Mouse (Mus musculus) 3T3-L1 (cell line): ENCODE data around the gene Repin1.

Experiments
- DNase-seq: peaks from one replicate; pipeline ENCODE4 v3.0.0-alpha.2; 2015; ENCODE audit warnings: low read depth, low spot score

Gene Repin1

DNA sequence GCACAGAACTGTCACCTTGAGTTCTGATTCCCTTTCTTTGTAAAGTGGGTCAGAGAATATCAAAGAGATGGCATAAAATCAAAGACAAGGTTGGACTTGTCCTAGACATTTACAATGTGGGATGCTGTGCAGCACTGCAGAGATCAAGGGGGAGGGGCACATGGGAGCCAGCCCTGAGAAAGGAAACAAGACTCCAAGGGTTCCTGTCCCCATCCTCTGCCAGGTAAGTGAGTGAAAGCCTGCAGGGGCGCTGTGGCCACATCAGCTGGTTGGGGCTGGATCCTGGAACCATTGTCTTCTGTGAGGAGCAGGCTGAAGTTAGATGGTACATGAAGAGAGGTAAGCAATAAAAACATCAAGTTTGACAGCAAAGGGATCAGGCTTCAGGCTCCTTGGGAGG is 29.8 kb downstream of the Repin1 start:
- DNase-seq = no peak

DNA sequence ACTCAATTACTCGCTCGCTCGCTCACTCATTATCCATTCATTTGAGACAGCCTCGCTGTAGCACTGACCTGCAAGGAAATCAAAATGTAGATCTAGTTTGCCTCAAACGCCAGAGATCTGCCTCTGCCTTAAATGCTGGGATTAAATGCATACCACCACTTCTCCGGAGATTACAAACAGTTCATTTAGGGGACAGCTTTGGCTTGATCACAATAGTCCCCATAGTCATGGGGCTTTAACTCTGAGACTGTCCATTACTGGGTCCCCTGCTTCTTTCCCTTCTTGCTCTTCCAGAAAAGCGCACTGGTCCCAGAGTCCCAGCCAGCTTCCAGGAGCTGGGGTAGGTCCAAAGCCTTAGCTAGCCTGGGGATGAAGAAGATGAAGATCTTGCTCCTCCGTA is 32.8 kb downstream of the Repin1 start, which contains the start of gene AI854703:
TSS of gene AI854703 (plus strand) at position 301 of the 400 bp plus-strand sequence.
- no peak for DNase-seq

DNA sequence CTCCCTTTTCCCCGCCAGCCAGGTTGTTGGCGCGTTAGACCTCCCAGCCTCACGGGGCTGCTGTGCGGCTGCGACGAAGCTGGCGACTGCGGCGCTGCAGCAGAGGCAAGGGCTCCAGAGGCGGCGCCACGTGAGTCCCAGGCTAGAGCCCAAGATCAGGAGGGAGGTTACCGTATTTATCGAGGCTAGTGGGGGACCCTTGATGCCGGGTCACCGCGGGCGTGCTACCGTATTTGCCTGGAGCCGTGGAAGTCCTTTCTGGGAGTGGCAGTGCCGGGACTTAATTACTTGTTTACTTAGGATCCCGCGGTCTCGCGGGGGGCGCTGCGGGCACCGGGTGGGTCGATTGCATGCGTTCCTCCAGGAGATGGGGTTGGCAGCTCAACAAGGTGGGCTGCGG is 33.3 kb downstream of the Repin1 start:
- no peak for DNase-seq

DNA sequence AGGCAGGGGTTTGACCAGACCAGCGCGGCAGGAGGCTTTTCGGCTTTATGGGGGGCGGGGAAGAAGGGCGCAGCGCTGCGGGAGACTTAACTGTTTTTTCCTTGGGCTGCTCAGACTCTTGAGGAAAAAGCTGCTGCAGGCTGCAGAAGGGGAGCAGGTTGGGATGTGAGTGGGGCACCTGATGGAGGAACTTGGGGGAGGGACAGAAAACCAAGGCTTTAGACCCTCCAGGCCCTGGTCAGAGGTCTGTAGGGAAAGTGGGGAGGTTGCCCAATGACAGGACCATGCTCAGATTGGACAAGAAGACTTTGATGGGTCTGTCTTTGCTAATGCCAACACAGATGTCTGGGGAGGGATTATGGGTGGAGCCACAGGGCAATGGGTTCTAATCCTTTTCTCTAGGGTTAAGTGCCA is 33.8 kb downstream of the Repin1 start:
- no peak for DNase-seq

DNA sequence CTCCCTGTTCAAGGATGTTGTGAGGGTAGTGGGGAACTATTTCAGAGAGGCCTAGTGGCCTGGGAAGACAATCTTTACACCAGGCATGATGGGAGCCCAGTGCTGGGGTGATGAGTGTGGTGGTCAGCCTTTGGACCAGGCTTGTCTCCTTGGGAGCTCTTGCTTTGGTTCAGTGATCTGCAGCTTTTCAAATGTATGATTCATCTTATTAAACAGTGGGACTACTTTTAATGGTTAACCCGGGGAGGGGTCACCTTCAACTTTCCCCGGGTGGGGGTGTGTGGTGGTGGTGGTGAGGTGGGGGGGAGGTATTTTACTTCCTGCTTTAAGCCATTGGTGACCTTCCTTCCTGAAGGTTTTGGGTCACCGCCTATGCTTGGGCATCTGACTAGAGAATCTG is 34.7 kb downstream of the Repin1 start:
- DNase-seq = no peak

DNA sequence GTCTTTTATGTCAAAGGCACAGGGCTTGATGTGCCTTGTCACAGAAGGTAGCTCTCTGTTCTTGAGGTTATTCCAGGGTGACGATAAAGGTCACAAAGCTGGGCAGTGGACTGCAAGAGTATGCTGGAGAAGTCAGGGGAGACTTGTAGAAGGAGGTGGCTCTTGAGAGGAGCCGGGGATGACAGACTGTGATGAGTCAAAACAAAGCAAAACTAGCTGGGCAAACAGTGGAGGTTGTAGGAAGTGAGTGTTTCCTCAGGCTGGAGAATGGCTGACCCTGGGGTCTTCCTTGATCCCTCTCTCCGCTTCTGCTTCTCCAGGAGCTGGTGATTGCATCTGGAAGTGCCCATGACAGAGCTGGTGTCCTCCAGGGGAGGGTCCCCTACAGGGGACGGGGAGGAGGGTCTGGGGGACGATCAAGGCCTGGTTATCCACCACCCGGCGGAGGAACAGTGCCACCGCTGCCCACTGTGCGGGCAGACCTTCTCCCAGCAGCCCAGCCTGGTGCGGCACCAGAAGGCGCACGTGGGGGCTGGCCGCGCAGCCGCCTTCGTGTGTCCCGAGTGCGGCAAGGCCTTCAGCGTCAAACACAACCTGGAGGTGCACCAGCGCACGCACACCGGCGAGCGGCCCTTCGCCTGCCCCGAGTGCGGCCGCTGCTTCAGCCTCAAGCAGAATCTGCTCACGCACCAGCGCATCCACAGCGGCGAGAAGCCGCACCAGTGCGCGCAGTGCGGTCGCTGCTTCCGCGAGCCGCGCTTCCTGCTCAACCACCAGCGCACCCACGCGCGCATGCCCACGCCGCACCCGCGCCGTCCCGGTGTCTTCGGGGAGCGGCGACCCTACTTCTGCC is 35.4 kb downstream of the Repin1 start:
- DNase-seq = no peak

DNA sequence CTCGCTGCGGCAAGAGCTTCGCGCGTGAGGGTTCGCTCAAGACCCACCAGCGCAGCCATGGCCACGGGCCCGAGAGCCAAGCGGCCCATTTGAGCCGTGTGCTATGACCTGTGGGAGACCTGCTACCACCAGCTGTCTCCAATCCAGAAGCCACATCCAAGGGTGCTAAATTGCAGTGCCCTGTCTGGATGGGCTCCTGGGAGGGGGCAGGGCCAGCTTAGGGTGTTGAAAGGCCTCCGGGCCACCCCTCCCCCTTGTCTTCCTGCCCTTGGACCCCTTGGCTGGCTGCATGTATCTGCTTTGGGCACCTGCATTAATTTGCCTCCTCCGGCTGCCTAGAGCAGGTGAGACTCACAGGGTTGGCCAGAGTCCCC is 36.0 kb downstream of the Repin1 start:
- no peak for DNase-seq

DNA sequence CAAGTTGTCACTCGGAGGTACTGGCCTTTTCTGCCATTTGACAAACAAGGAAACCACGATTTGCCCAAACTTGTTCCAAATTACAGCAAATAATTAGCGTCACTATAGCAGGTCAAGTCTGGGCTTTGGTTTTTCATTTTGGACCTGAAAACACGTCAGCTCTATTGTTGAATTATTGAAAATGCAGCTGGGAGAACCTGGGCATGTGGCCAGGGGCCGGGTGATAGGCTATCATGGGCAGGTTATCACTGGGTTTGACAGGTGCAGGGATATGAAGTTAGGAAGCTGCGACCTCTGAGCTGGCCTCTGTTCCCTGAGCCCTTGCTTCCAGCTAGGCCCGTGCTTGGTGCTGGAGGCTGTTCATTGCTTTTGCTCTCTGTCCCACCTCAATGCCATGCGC is 37.1 kb downstream of the Repin1 start:
- no peak for DNase-seq

DNA sequence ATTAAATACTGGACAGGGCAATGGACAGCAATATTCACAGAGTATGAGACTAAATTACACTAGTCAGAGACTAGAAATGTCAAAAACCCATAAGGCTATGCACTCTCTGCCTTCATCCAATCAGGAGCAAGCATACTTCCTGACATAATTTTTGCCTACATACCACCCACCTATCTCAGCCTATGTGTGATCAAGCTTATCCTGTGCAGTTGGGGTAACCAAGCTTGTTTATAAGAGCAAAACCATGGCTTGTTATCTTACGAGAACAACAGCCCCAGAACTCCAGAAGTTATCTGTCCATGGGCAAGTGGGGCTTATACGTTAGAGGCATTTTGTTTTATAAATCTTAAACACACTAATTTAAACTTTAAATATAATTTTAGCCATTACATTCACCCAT is 41.4 kb downstream of the Repin1 start:
- DNase-seq = no peak

DNA sequence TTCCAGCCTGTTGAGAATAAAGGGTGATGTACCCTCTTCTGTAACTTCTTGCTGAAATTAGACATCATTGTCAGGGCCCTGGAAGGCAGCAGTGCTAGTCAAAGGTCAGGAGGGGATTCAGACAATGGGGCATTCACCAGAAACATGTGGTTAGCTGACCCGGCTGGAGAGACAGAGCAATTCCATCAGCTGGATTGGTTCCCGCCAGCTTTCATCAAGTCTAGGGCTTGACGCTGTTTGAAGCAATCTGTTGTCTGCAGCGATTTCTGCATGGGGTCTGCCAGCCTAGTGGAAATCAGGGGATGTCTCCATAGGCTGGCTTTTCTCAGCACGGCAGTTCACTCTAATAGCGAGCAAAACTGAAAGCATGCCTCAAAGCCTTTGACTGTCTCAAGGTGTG is 42.8 kb downstream of the Repin1 start:
- DNase-seq = no peak

DNA sequence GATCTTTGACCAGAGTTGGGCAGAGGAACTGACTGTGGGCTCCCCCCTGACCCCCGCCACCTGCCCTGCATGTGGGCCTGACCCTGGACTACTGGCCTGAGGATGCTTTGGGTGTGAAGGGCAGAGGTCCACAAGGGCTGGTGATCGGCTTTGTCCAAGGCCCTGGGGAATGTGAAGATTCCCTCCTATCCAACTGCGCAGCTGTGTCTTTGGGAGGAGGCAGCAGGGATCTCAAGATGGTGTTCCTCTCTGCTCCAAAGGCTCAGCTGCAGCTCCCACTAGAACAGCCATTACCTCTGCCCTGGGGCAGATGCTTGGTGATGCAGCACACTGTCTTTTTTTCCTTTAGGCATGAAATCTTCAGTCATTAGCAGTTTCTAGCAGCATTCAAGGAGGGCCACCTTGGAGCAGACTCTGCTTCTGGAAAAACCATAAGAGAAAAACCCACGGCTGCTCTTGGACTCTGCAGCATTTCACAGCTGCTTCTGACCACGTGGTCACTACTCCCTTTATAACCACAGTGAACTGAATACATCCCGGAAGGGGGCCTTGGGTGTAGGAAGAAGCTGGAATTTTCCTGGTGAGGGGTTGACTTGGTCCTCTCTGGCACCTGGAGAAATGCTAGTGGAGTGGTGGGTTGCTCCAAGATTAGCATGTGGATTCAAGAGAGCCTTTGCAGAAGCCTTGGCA is 44.3 kb downstream of the Repin1 start:
- DNase-seq = no peak

DNA sequence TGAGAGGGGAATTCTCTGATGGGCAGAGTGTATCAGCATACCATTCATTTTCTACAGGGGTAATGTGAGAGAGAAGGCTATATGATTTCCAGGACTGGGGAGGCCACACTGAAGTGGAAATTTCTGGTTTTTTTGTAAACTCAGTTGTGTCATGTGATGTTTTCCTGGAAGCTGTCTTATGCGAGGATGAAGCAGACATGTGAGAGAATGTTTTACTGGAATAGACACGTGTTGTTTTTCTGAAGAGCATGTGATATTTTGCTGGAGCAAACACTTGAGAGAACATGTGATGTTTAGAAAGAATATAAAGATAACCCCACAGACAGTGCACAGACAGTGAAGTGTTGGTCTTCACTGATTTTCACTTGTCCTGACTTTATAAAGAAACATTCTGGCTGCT is 44.9 kb downstream of the Repin1 start:
- DNase-seq = no peak

DNA sequence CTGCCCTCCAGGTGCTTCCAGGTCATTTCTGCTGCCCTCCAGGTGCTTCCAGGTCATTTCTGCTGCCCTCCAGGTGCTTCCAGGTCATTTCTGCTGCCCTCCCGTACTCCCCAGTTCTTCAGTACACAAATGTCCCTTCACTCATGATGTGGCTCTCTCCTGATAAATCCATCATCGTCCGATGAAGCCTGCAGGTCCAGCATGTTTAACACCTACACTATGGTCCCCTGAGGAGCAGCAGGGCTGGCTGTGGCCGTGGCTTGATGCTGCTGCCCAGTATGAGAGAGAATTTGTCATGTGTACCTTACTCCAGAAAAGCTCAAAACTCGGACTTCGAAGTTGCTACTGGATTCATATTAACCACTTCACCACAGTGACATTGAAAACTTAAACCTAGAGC is 47.7 kb downstream of the Repin1 start:
- no peak for DNase-seq

DNA sequence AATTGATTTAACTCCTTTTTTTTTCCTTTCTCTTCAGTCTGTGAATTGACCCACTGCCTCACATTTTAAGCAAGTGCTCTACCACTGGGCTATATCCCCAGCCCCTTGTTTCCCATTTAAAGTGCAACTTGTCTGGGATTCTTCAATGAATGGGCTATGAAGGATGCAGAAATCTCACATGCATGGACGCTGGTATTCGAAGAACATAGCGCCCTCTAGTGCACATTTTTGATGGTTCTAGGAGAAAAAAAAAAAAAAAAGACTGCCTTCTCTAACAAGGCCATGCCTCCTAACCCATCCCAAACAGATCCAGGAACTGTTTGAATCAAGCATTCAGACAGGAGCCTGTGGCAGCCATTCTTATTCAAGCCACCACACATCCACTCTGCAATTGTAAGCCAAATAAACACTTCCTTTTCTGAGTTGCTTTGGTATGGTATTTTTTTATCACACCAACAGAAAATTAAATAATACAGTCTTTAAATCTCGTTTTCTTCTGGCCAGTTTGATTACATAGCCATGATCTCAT is 49.1 kb downstream of the Repin1 start:
- DNase-seq = peak; percentile 91

DNA sequence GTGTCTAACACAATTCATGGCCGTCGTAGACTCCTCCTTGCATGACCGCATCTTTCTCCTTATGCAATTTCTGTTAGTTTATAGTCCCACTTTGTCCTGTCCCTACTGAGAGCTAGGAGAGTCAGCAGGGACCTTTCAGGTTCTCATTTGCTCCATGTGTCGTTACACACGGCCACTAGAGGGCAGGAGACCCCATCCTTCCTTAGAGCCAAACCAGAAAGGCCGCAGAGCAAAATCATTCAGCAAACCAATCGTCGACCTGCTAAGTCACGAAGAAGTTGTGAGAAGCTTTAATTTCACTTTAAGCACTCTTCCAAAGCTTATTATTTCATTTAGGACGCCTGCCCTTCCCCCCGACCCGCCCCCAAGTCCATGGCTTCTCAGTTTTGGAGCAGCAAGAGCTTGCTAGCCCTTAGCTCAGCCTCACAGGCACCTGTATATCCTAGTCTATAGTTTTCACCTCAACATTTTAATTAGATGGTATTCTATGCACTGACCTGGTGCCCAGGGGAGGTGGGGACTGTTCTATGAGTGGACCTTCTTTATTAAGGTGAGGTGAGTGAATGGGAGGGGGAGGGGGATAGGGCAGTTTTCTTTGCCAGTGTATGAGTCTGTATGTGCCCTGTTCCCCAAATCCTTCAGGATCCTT is 52.1 kb downstream of the Repin1 start:
- peak; percentile 85 for DNase-seq

DNA sequence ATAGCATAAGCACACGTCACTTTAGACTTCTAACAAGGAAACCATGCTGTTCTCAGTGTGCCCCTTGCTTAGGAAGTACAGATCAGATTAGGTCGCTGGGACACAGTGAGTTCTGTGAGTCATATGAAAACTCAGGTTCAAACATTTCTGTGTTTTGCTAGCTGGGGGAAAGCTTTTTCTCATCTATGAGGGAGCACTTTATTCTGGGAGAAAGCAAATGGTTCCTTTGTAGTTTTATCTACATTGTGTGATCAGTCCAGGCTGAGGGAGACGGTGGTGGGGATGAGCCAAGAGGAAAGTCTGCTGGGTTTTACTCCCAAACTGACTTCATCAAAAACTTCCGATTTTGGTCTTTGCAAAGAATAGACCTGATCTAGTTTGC is 52.6 kb downstream of the Repin1 start:
- DNase-seq = no peak

DNA sequence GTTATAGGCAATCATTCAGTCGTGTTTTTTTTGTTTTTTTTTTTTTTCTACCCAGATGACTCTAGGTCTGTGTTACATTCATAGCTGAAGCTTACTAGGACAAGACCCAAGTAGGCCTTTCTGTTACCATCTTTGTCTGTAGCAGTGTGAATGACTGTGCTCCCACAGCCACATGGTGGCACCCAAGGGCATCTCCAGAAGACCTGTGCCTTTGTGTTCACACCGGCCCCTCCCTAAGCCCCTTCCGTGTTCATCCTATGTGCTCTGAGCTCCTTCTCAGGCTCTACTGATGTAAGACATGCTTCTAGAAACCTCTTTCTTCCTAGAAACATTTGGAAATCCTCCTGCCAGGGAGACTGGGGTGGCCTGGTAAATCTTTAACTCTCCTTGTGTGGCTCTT is 53.3 kb downstream of the Repin1 start, which contains the start of gene Gimap8:
TSS of gene Gimap8 (plus strand) at position 240 of the 400 bp plus-strand sequence.
- peak; percentile 21 for DNase-seq

DNA sequence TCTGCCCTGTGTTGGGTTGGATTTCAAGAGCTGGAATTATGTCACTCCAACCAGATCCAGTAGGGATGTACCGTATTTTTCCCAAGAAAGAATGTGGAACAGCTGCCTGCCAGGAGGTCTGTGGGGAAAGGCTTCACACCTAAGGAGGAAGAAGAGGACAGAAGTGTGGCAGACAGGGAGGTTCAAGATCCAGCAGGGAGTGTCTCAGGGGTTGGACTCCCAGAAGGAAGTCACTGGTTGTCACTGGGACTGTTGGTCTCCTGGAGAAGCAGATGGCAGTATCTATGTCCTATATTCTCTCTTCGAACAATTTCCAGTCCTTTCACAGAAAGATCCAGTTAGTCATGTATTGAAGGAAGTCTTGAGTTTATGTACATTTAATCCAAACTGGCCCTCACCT is 53.9 kb downstream of the Repin1 start:
- no peak for DNase-seq
